Mouse (Mus musculus): ENCODE data around the gene Tmem50a.

The Tmem50a gene

GRCm38 (mm10) chr4:134879410-134879981 is 35.3 kb downstream of the Tmem50a start:
- DNase-seq (ENCODE audit: low spot score in 2 of 2), result peak; percentile 59 to 73

GRCm38 (mm10) chr4:134876171-134876570 is 38.7 kb downstream of the Tmem50a start:
- no peak for DNase-seq (ENCODE audit: low spot score in 2 of 2)

GRCm38 (mm10) chr4:134871950-134872349 is 42.9 kb downstream of the Tmem50a start:
- no peak for DNase-seq (ENCODE audit: low spot score in 2 of 2)

GRCm38 (mm10) chr4:134871477-134871876 is 43.3 kb downstream of the Tmem50a start:
- DNase-seq (ENCODE audit: low spot score in 2 of 2), result peak in 1 of 2 experiments; percentile 40

- DNase-seq (ENCODE audit: low spot score in 2 of 2), result no peak
These were observed 44.9 kb downstream of the Tmem50a start for GRCm38 (mm10) chr4:134869815-134870375.

GRCm38 (mm10) chr4:134869068-134869730 is 45.6 kb downstream of the Tmem50a start:
- DNase-seq (ENCODE audit: low spot score in 2 of 2), result no peak

GRCm38 (mm10) chr4:134868490-134868889 is 46.3 kb downstream of the Tmem50a start:
- no peak for DNase-seq (ENCODE audit: low spot score in 2 of 2)

- DNase-seq (ENCODE audit: low spot score in 2 of 2), result no peak
These were observed 46.8 kb downstream of the Tmem50a start for GRCm38 (mm10) chr4:134868065-134868464.

- no peak for DNase-seq (ENCODE audit: low spot score in 2 of 2)
These were observed 47.2 kb downstream of the Tmem50a start for GRCm38 (mm10) chr4:134867661-134868060.

- DNase-seq (ENCODE audit: low spot score in 2 of 2), result no peak
These were observed 47.6 kb downstream of the Tmem50a start for GRCm38 (mm10) chr4:134867213-134867612.

- DNase-seq (ENCODE audit: low spot score in 2 of 2), result no peak
These were observed 49.0 kb downstream of the Tmem50a start for GRCm38 (mm10) chr4:134865789-134866188.

- no peak for DNase-seq (ENCODE audit: low spot score in 2 of 2)
These were observed 49.5 kb downstream of the Tmem50a start for GRCm38 (mm10) chr4:134865340-134865739.

GRCm38 (mm10) chr4:134863937-134864729 is 50.7 kb downstream of the Tmem50a start, which contains the start of gene Rhd:
Rhd (plus strand) TSS chr4:134864536.
- no peak for DNase-seq (ENCODE audit: low spot score in 2 of 2)

- DNase-seq (ENCODE audit: low spot score in 2 of 2), result no peak
These were observed 51.8 kb downstream of the Tmem50a start for GRCm38 (mm10) chr4:134862996-134863395.

- no peak for DNase-seq (ENCODE audit: low spot score in 2 of 2)
These were observed 52.9 kb downstream of the Tmem50a start for GRCm38 (mm10) chr4:134861884-134862283.

- no peak for DNase-seq (ENCODE audit: low spot score in 2 of 2)
These were observed 56.3 kb downstream of the Tmem50a start for GRCm38 (mm10) chr4:134858494-134858893.

- peak in 1 of 2 experiments; percentile 26 for DNase-seq (ENCODE audit: low spot score in 2 of 2)
These were observed 58.3 kb downstream of the Tmem50a start for GRCm38 (mm10) chr4:134856501-134856900.

GRCm38 (mm10) chr4:134856056-134856455 is 58.8 kb downstream of the Tmem50a start:
- DNase-seq (ENCODE audit: low spot score in 2 of 2), result no peak

GRCm38 (mm10) chr4:134855371-134855770 is 59.5 kb downstream of the Tmem50a start:
- DNase-seq (ENCODE audit: low spot score in 2 of 2), result peak in 1 of 2 experiments; percentile 29

GRCm38 (mm10) chr4:134853637-134854485 is 61.0 kb downstream of the Tmem50a start:
- peak; percentile 91 for DNase-seq (ENCODE audit: low spot score in 2 of 2)

GRCm38 (mm10) chr4:134853259-134853636 is 61.6 kb downstream of the Tmem50a start, which contains the start of gene Maco1:
Maco1 (minus strand) TSS chr4:134853345.
- DNase-seq (ENCODE audit: low spot score in 2 of 2), result peak; percentile 99
